Mouse (Mus musculus) Patski (cell line): ENCODE data around the gene Fen1. TPM values are rescaled to one million over a fixed set of nuclear protein-coding genes. Genes with fewer than 3 reads are reported as not detected.
"Not testable (repeated sequence)": the region's sequence is repeated elsewhere in the genome, so short reads cannot be mapped to it uniquely, and the experiment has no call there.

Experiments used
- ATAC-seq: fragments of 100-300 bp; one replicate; pipeline ENCODE4 v1.8.0; 2021
- CTCF ChIA-PET: fragments of 350-600 bp; sonication (Branson Sonifier 250); formaldehyde crosslinking; loops from one replicate; lab custom pipeline; 2022; ENCODE audit warnings: inconsistent platforms; lab: Charles Lee
- POLR2A ChIA-PET: fragments of 350-600 bp; sonication (Branson Sonifier 250); formaldehyde crosslinking; loops from one replicate; lab custom pipeline; 2022; ENCODE audit warnings: antibody characterized with exemption, inconsistent platforms; lab: Charles Lee
- DNase-seq: peaks from one replicate; pipeline ENCODE4 v3.0.0-alpha.2; 2011; ENCODE audit warnings: low read depth, low spot score
- H3K27me3 ChIP-seq: fragments of 371-371 bp; one replicate; pipeline ENCODE4 v1.5.1; 2021
- CTCF ChIP-seq: fragments of 100-300 bp; IDR thresholded peaks from one replicate; pipeline ENCODE4 v1.5.1; 2021
- in situ Hi-C: fragments of 300-500 bp; cut with MboI; formaldehyde crosslinking; loops from 3 replicates; pipeline ENCODE4 v1.11.1; 2018; ENCODE audit warnings: low pct_unique_long_range_greater_than_20kb, mixed read lengths
- polyA plus RNA-seq: library from polyadenylated mRNA; unstranded; gene quantifications from one replicate; pipeline ENCODE4 v1.2.3, GENCODE M21; 2021

The Fen1 gene
- polyA plus RNA-seq, 1 experiment from 2014 or later, result 22.0 TPM

DNA sequence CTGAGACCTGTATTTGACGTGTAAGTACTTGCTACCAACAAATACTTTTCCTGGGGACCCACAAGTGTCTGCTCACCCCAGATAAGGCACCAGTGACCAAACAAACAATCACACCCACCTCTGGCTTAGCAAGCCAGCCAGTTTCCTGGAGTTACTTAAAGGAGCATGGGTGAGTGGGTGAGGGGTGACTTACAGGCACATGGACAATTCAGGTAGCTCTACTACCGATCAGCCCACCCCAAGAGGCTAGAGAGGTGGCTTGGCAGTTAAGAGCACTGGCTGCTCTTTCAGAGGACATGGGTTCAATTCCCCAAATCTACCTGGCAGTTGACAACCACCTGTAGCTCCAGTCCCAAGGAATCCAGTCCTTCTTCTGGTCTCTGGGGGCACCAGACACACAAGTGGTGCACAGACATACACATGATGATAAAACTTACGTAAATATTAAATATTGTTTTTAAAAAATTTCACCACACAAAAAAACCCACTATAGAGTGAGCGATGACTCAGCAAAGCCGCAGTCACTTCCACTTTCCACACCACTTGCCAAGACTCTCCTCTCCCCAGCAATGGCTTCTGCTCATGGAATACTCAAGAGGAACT is 30.8 kb downstream of the Fen1 start:
- in situ Hi-C loops, result no loop called here
- no peak for DNase-seq
- H3K27me3 ChIP-seq, result no peaks in the 10 kb centered on the region
- POLR2A ChIA-PET, result no interaction called here
- no peak for TF ChIP-seq CTCF
- ATAC-seq, result no peak
- CTCF ChIA-PET, result no interaction called here

GRCm38 (mm10) chr19:10171846-10172245 is 32.1 kb downstream of the Fen1 start:
- no peaks in the 10 kb centered on the region for H3K27me3 ChIP-seq
- CTCF ChIA-PET, result interaction anchor here (0.7 to 2.5 kb wide), 3 partner anchors 11 to 23 kb away, joined by 3 to 10 read pairs (median 3); partner anchors contain the start of gene Fads1
- ATAC-seq (no peak), DNase-seq (no peak)
- TF ChIP-seq CTCF, result no peak
- POLR2A ChIA-PET, result no interaction called here
- in situ Hi-C loops, result no loop called here

GRCm38 (mm10) chr19:10171359-10171758 is 32.6 kb downstream of the Fen1 start:
- no peaks in the 10 kb centered on the region for H3K27me3 ChIP-seq
- CTCF ChIA-PET, result interaction anchor here (0.7 to 2.5 kb wide), 4 partner anchors 11 to 22 kb away, joined by 3 to 10 read pairs (median 3); partner anchors contain the start of gene Fads1
- in situ Hi-C loops, result no loop called here
- TF ChIP-seq CTCF, result no peak
- POLR2A ChIA-PET, result interaction anchor here (0.7 kb wide), 1 partner anchor 129 kb away, joined by 3 read pairs; no protein-coding TSS in a partner anchor
- ATAC-seq (no peak), DNase-seq (no peak)

DNA sequence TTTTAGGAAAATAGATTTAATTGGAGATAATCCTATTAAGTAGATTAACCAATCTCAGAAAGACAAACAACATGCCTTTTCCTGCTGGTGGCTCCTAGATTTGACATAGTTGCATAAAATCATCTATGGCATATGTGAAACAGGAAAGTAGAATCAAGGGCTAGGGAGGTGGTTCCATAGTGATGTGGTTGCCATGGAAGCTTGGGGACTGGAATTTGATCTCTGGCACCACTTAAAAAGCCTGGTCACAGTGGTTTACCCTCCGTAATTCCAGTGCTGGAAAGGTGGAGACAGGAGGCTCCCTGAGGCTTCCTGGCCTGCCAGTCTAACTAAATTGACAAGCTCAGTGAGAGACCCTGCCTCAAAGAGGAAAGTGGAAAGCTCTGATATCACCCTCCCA is 33.5 kb downstream of the Fen1 start:
- POLR2A ChIA-PET, result interaction anchor here (0.7 kb wide), 1 partner anchor 129 kb away, joined by 3 read pairs; no protein-coding TSS in a partner anchor

DNA sequence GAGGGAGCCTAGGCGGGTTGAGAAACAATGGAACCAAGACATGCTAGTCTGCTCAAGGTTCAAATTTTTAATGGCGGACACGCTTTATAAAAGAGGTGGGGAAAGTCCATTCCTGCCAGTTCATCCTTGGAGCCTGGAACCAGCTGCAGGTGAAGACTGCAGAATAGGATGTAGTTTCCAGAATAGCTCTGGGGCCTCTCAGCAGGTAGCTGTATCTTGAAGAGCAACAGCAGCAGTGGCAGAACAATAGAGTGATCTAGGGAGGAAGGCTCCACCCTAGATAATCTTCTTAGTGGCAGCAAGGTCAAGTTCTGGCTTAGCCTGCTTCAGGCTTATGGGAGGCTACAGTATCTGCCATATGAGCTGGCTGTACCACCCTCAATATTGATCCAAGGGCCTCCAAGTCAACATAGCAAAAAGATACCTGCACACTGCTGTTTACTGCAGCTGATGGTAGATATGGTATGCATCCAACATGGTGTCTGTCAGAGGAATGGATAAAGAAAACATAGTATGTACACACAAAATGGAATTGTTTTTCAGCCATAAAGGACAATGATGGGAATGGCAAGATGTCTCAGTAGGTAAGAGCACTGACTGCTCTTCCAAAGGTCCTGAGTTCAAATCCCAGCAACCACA is 34.2 kb downstream of the Fen1 start:
- H3K27me3 ChIP-seq, ATAC-seq, in situ Hi-C loops, DNase-seq: not testable (repeated sequence)
- ChIA-PET POLR2A (interaction anchor here (0.6 kb wide), 1 partner anchor 10 kb away, joined by 3 read pairs; no protein-coding TSS in a partner anchor), CTCF (interaction anchor here (1.0 to 2.5 kb wide), 3 partner anchors 10 to 32 kb away, joined by 3 to 10 read pairs (median 4); partner anchors contain the start of gene Fads1)

More for the DNA sequence above, 33.5 kb downstream of the Fen1 start:
- CTCF ChIA-PET, result interaction anchor here (1.0 to 2.5 kb wide), 5 partner anchors 11 to 33 kb away, joined by 3 to 10 read pairs (median 3); partner anchors contain the start of gene Fads1
- TF ChIP-seq CTCF, result no peak
- no peaks in the 10 kb centered on the region for H3K27me3 ChIP-seq
- DNase-seq (no peak), ATAC-seq (no peak)
- in situ Hi-C loops, result no loop called here

GRCm38 (mm10) chr19:10169179-10169578 is 34.8 kb downstream of the Fen1 start:
- POLR2A ChIA-PET, result interaction anchor here (0.6 kb wide), 1 partner anchor 11 kb away, joined by 3 read pairs; no protein-coding TSS in a partner anchor
- TF ChIP-seq CTCF, result no peak
- no peaks in the 10 kb centered on the region for H3K27me3 ChIP-seq
- CTCF ChIA-PET, result interaction anchor here (2.5 kb wide), 1 partner anchor 13 kb away, joined by 10 read pairs; the partner anchor contains the start of gene Fads1
- ATAC-seq (no peak), DNase-seq (no peak)
- in situ Hi-C loops, result no loop called here

DNA sequence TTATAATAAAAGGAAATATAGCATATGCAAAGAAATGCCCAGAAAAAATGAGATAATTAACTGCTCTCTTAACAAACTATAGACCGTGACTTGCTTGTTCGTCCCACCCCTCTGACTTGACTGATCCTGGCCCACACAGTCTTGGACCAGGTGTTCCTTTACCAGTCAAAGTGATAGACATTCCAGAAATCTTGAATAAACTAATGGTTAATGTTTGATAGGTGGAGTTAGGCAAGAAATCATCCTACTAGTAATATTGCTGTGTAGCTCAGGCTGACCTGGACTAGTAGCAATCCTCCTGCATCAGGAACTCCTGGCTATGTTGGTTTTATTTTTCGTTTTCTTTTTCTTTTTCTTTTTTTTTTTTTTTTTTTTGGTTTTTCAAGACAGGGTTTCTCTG is 35.5 kb downstream of the Fen1 start:
- no peak for TF ChIP-seq CTCF
- ChIA-PET CTCF (no interaction called here), POLR2A (no interaction called here)
- ATAC-seq (no peak), DNase-seq (no peak)
- in situ Hi-C loops, result no loop called here
- H3K27me3 ChIP-seq, result no peaks in the 10 kb centered on the region

DNA sequence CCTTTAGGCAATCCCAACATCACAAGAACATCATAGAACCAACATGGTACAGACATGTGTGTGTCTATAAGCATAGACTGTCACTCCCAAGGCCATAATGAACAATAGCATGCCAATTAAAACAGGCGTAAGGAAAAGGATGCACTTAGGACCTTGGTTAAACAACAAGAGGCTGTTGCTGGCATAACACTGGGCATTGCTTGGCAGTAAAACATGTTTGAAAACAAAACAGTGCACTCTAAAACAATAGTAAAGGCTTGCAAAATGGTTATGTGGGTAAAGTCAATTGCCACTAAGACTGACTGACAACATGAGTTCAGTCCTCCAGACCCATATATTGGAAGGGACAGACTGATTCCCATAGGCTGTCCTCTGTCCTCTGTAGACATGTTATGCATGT is 36.0 kb downstream of the Fen1 start:
- no peak for TF ChIP-seq CTCF
- POLR2A ChIA-PET, result no interaction called here
- ATAC-seq, result no peak
- in situ Hi-C loops, result no loop called here
- CTCF ChIA-PET, result no interaction called here
- no peaks in the 10 kb centered on the region for H3K27me3 ChIP-seq
- DNase-seq, result no peak

GRCm38 (mm10) chr19:10167112-10167511 is 36.9 kb downstream of the Fen1 start:
- CTCF ChIA-PET, result interaction anchor here (1.2 kb wide), 1 partner anchor 11 kb away, joined by 4 read pairs; no protein-coding TSS in a partner anchor
- TF ChIP-seq CTCF, result no peak
- no peak for DNase-seq
- ATAC-seq, result no peak
- no peaks in the 10 kb centered on the region for H3K27me3 ChIP-seq
- in situ Hi-C loops, result no loop called here
- POLR2A ChIA-PET, result interaction anchor here (0.8 kb wide), 1 partner anchor 16 kb away, joined by 3 read pairs; the partner anchor contains the start of gene Fads1

DNA sequence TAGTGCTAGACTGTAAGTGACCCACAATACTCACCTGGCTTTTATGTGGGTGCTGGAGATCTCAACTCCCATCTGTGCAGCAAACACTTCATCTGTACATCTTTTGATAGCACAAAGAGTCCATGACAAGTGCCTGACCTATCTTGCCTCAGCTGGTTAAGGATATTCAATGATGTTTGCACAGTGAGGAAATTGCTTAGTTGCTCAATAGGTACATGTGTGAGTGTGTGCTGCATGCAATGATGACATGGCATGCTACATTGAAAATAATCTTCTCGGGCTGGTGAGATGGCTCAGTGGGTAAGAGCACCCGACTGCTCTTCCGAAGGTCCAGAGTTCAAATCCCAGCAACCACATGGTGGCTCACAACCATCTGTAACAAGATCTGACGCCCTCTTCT is 38.0 kb downstream of the Fen1 start:
- DNase-seq, H3K27me3 ChIP-seq, in situ Hi-C loops, POLR2A ChIA-PET, ATAC-seq, CTCF ChIA-PET: not testable (repeated sequence)
